Mouse (Mus musculus) c-Kit-positive CD71-negative TER-119-negative erythroid progenitor cells, embryonic 14.5 days (primary cell): ENCODE results near the gene Gadd45a.

Experiments used
- DNase-seq: peaks from one replicate; pipeline ENCODE4 v3.0.0-alpha.2; 2013; ENCODE audit warnings: low read depth

Gadd45a gene

GRCm38 (mm10) chr6:67036837-67037628 is at the start of gene Gadd45a:
Gadd45a (minus strand) TSS chr6:67037457.
- DNase-seq: peak; percentile 98

GRCm38 (mm10) chr6:67085850-67086437 is 48.7 kb upstream of the Gadd45a start:
- DNase-seq: no peak

- no peak for DNase-seq
Observed at GRCm38 (mm10) chr6:67084465-67084864, 47.2 kb upstream of the Gadd45a start.

GRCm38 (mm10) chr6:67081141-67081540 is 43.9 kb upstream of the Gadd45a start:
- no peak for DNase-seq

- no peak for DNase-seq
Observed at GRCm38 (mm10) chr6:67078076-67078475, 40.8 kb upstream of the Gadd45a start.

- no peak for DNase-seq
Observed at GRCm38 (mm10) chr6:67077477-67077876, 40.2 kb upstream of the Gadd45a start.

GRCm38 (mm10) chr6:67076348-67076747 is 39.1 kb upstream of the Gadd45a start:
- no peak for DNase-seq

GRCm38 (mm10) chr6:67074868-67075267 is 37.6 kb upstream of the Gadd45a start:
- no peak for DNase-seq

- no peak for DNase-seq
Observed at GRCm38 (mm10) chr6:67073929-67074328, 36.7 kb upstream of the Gadd45a start.

GRCm38 (mm10) chr6:67073446-67073845 is 36.2 kb upstream of the Gadd45a start:
- no peak for DNase-seq

GRCm38 (mm10) chr6:67071615-67072014 is 34.4 kb upstream of the Gadd45a start:
- no peak for DNase-seq

- no peak for DNase-seq
Observed at GRCm38 (mm10) chr6:67069800-67070315, 32.6 kb upstream of the Gadd45a start.

GRCm38 (mm10) chr6:67069219-67069762 is 32.0 kb upstream of the Gadd45a start:
- DNase-seq: no peak

GRCm38 (mm10) chr6:67060057-67060456 is 22.8 kb upstream of the Gadd45a start:
- DNase-seq: no peak

GRCm38 (mm10) chr6:67057991-67058696 is 20.9 kb upstream of the Gadd45a start:
- DNase-seq: no peak

- no peak for DNase-seq
Observed at GRCm38 (mm10) chr6:67057574-67057973, 20.3 kb upstream of the Gadd45a start.

- DNase-seq: no peak
Observed at GRCm38 (mm10) chr6:67056889-67057564, 19.8 kb upstream of the Gadd45a start.

GRCm38 (mm10) chr6:67056108-67056888 is 19.0 kb upstream of the Gadd45a start:
- DNase-seq: no peak

- DNase-seq: no peak
Observed at GRCm38 (mm10) chr6:67050063-67050462, 12.8 kb upstream of the Gadd45a start.

GRCm38 (mm10) chr6:67049695-67050038 is 12.4 kb upstream of the Gadd45a start:
- no peak for DNase-seq
